Mouse (Mus musculus): Measurements from ENCODE around the gene Slc12a4. TPM values are rescaled to one million over a fixed set of nuclear protein-coding genes. Genes with fewer than 3 reads are reported as not detected.

Slc12a4 gene
- total RNA-seq, 1 experiment: 70.1 TPM

GRCm38 (mm10) chr8:106007135-106007534 lies 41.2 kb upstream of the Slc12a4 start:
- Histone ChIP-seq H3K36me3 (ENCODE audit: control insufficient read depth, insufficient read depth, low read length, poor library complexity, severe bottlenecking) (peaks cover 3% of the 10 kb centered on the region; the same call in 1 of the 2 replicates), H3K4me1 (ENCODE audit: control insufficient read depth in 2 of 2, insufficient read depth in 2 of 2, low read length in 2 of 2, poor library complexity in 1 of 2) (peaks cover 0 to 2% of the 10 kb centered on the region in 2 experiments; a peak in 1 of 4 replicates), H3K27ac (ENCODE audit: insufficient read depth, low read depth, low read length, poor library complexity, severe bottlenecking) (no peak overlapping the region), H3K4me3 (ENCODE audit: insufficient read depth in 1 of 2, low read depth in 1 of 2, low read length in 2 of 2, poor library complexity in 1 of 2, severe bottlenecking in 1 of 2) (no peak overlapping the region), H3K9me3 (ENCODE audit: control insufficient read depth, insufficient read depth, low read depth, low read length) (no peaks in the 10 kb centered on the region), H3K9ac (ENCODE audit: insufficient read depth, low read depth, low read length, poor library complexity, severe bottlenecking) (no peak overlapping the region)
- TF ChIP-seq ZC3H11A (IDR thresholded peaks at IDR 0.05; ENCODE audit: borderline replicate concordance, low read depth, low read length): no peak
- TF ChIP-seq MAFK (IDR thresholded peaks at IDR 0.05; ENCODE audit: insufficient read depth, low read depth, low read length): no peak
- TF ChIP-seq HCFC1 (IDR thresholded peaks at IDR 0.05; ENCODE audit: borderline replicate concordance, insufficient read depth, low read length): no peak
- no peak for TF ChIP-seq ZNF384 (IDR thresholded peaks at IDR 0.05; ENCODE audit: low read depth, low read length)
- no peak for TF ChIP-seq CHD2 (IDR thresholded peaks at IDR 0.05; ENCODE audit: low read depth, low read length)
- in situ Hi-C loops (cut with MboI; ENCODE audit: low sequenced_read_pairs in 2 of 2, unreplicated experiment in 2 of 2): no loop called here
- no peak for DNase-seq (ENCODE audit: low read depth, low spot score)

DNA sequence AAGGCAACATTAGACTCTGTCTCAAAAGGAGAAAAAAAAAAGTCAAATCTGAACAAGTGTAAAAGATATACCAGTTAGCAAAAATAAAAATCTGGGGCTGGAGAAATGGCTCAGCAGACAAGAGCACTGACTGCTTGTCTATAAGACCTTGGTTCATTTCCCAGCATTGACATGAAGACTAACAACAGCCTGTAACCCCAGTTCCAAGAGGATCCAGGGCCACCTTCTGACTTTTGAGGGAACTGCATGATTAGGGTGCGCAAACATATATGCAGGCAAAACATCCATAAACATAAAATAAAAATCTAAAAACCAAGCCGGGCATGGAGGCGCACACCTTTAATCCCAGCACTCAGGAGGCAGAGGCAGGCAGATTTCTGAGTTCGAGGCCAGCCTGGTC lies 40.5 kb upstream of the Slc12a4 start:
- TF ChIP-seq CHD2 (IDR thresholded peaks at IDR 0.05; ENCODE audit: low read depth, low read length) (no peak), MAFK (IDR thresholded peaks at IDR 0.05; ENCODE audit: insufficient read depth, low read depth, low read length) (no peak), ZNF384 (IDR thresholded peaks at IDR 0.05; ENCODE audit: low read depth, low read length) (no peak)
- peaks cover 3% of the 10 kb centered on the region; the same call in 1 of the 2 replicates for H3K36me3 ChIP-seq (ENCODE audit: control insufficient read depth, insufficient read depth, low read length, poor library complexity, severe bottlenecking)
- no peak overlapping the region for H3K27ac ChIP-seq (ENCODE audit: insufficient read depth, low read depth, low read length, poor library complexity, severe bottlenecking)
- DNase-seq (ENCODE audit: low read depth, low spot score): no peak
- no peak overlapping the region for H3K9ac ChIP-seq (ENCODE audit: insufficient read depth, low read depth, low read length, poor library complexity, severe bottlenecking)
- no peaks in the 10 kb centered on the region for H3K9me3 ChIP-seq (ENCODE audit: control insufficient read depth, insufficient read depth, low read depth, low read length)
- in situ Hi-C loops (cut with MboI; ENCODE audit: low sequenced_read_pairs in 2 of 2, unreplicated experiment in 2 of 2): no loop called here
- peaks cover 0 to 2% of the 10 kb centered on the region in 2 experiments; a peak in 1 of 4 replicates for H3K4me1 ChIP-seq (ENCODE audit: control insufficient read depth in 2 of 2, insufficient read depth in 2 of 2, low read length in 2 of 2, poor library complexity in 1 of 2)
- H3K4me3 ChIP-seq (ENCODE audit: insufficient read depth in 1 of 2, low read depth in 1 of 2, low read length in 2 of 2, poor library complexity in 1 of 2, severe bottlenecking in 1 of 2): no peak overlapping the region

- peaks cover 3% of the 10 kb centered on the region; the same call in 1 of the 2 replicates for H3K36me3 ChIP-seq (ENCODE audit: control insufficient read depth, insufficient read depth, low read length, poor library complexity, severe bottlenecking)
- no peaks in the 10 kb centered on the region for H3K9me3 ChIP-seq (ENCODE audit: control insufficient read depth, insufficient read depth, low read depth, low read length)
- in situ Hi-C loops (cut with MboI; ENCODE audit: low sequenced_read_pairs in 2 of 2, unreplicated experiment in 2 of 2): no loop called here
- no peak within 1 kb of the TSS for H3K9ac ChIP-seq (ENCODE audit: insufficient read depth, low read depth, low read length, poor library complexity, severe bottlenecking)
- H3K4me3 ChIP-seq (ENCODE audit: insufficient read depth in 1 of 2, low read depth in 1 of 2, low read length in 2 of 2, poor library complexity in 1 of 2, severe bottlenecking in 1 of 2): no peak within 1 kb of the TSS
- no peak within 1 kb of the TSS for H3K27ac ChIP-seq (ENCODE audit: insufficient read depth, low read depth, low read length, poor library complexity, severe bottlenecking)
- peaks cover 0 to 2% of the 10 kb centered on the region in 2 experiments; a peak in 1 of 4 replicates for H3K4me1 ChIP-seq (ENCODE audit: control insufficient read depth in 2 of 2, insufficient read depth in 2 of 2, low read length in 2 of 2, poor library complexity in 1 of 2)
- TF ChIP-seq HCFC1 (IDR thresholded peaks at IDR 0.05; ENCODE audit: borderline replicate concordance, insufficient read depth, low read length) (no peak), ZC3H11A (IDR thresholded peaks at IDR 0.05; ENCODE audit: borderline replicate concordance, low read depth, low read length) (no peak), MAFK (IDR thresholded peaks at IDR 0.05; ENCODE audit: insufficient read depth, low read depth, low read length) (no peak), CHD2 (IDR thresholded peaks at IDR 0.05; ENCODE audit: low read depth, low read length) (no peak)
- DNase-seq (ENCODE audit: low read depth, low spot score): no peak
These were observed 40.0 kb upstream of the Slc12a4 start, which contains the start of gene Dpep2nb for GRCm38 (mm10) chr8:106005875-106006274. Dpep2nb (minus strand) TSS chr8:106005975.

- no peak overlapping the region for H3K9ac ChIP-seq (ENCODE audit: insufficient read depth, low read depth, low read length, poor library complexity, severe bottlenecking)
- H3K27ac ChIP-seq (ENCODE audit: insufficient read depth, low read depth, low read length, poor library complexity, severe bottlenecking): no peak overlapping the region
- H3K9me3 ChIP-seq (ENCODE audit: control insufficient read depth, insufficient read depth, low read depth, low read length): no peaks in the 10 kb centered on the region
- no peaks in the 10 kb centered on the region for H3K4me1 ChIP-seq (ENCODE audit: control insufficient read depth in 2 of 2, insufficient read depth in 2 of 2, low read length in 2 of 2, poor library complexity in 1 of 2)
- TF ChIP-seq MAFK (IDR thresholded peaks at IDR 0.05; ENCODE audit: insufficient read depth, low read depth, low read length) (no peak), ZNF384 (IDR thresholded peaks at IDR 0.05; ENCODE audit: low read depth, low read length) (no peak), CHD2 (IDR thresholded peaks at IDR 0.05; ENCODE audit: low read depth, low read length) (no peak), HCFC1 (IDR thresholded peaks at IDR 0.05; ENCODE audit: borderline replicate concordance, insufficient read depth, low read length) (no peak), ZC3H11A (IDR thresholded peaks at IDR 0.05; ENCODE audit: borderline replicate concordance, low read depth, low read length) (no peak)
- DNase-seq (ENCODE audit: low read depth, low spot score): no peak
- H3K4me3 ChIP-seq (ENCODE audit: insufficient read depth in 1 of 2, low read depth in 1 of 2, low read length in 2 of 2, poor library complexity in 1 of 2, severe bottlenecking in 1 of 2): no peak overlapping the region
- in situ Hi-C loops (cut with MboI; ENCODE audit: low sequenced_read_pairs in 2 of 2, unreplicated experiment in 2 of 2): no loop called here
- H3K36me3 ChIP-seq (ENCODE audit: control insufficient read depth, insufficient read depth, low read length, poor library complexity, severe bottlenecking): peaks cover 1% of the 10 kb centered on the region; the same call in 1 of the 2 replicates
These were observed 38.8 kb upstream of the Slc12a4 start for GRCm38 (mm10) chr8:106004538-106005207.

All from ES-E14 (cell line).